Mouse (Mus musculus) embryonic stem cell, embryonic (primary cell): ENCODE results near the gene Hspb7.

Experiments
- CTCF ChIA-PET, 4 experiments: fragments of 300-600 bp in 2 of 4; fragments of 350-600 bp in 2 of 4; sonication (Branson Sonifier 250); formaldehyde crosslinking; loops; one replicate each; lab custom pipeline; 2022; ENCODE audit warnings: inconsistent platforms in 2 of 4; lab: Charles Lee
- POLR2A ChIA-PET, 4 experiments: fragments of 300-600 bp in 2 of 4; fragments of 350-600 bp in 2 of 4; sonication (Branson Sonifier 250); formaldehyde crosslinking; loops; one replicate each; lab custom pipeline; 2022; ENCODE audit warnings: antibody characterized with exemption in 4 of 4, inconsistent platforms in 1 of 4; lab: Charles Lee

Gene Hspb7

GRCm38 (mm10) chr4:141427921-141428320 lies 7.3 kb downstream of the Hspb7 start:
- CTCF ChIA-PET = interaction anchor here (0.6 to 3.5 kb wide), 7 partner anchors 16 to 227 kb away, joined by 3 to 28 read pairs (median 5); no protein-coding TSS in a partner anchor
- POLR2A ChIA-PET = interaction anchor here in 3 of 4 experiments (0.6 to 11.8 kb wide), 38 partner anchors 8 to 322 kb away, joined by 3 to 342 read pairs (median 6); partner anchors contain the start of genes Zbtb17 (in 2 of the 3), Clcnkb (in 1 of the 3), Rsc1a1 (in 1 of the 3) and Srarp (in 1 of the 3)

DNA sequence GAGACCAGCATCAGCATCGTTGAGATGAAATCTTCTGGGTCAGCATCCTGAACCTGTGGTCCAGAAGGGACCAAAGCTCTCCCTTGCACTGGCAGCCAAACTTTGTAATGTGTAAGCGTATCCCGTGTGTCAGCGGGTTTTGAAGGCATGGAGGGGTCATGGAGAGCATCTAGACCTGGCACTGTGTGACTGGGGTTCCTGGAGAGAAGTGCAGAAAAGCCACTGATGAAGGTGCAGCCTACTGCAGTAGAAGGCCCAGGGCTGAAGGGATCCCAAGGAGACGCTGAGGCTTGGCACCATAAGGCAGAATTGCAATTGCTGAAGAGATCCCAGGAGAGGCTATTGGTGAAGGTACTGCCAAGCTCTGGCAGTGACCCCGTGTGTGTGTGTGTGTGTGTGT lies 8.8 kb downstream of the Hspb7 start:
- ChIA-PET CTCF (interaction anchor here (0.5 to 5.0 kb wide), 51 partner anchors 8 to 581 kb away, joined by 3 to 82 read pairs (median 4); partner anchors contain the start of genes Hspb7 (in 3 of the 4) and Zbtb17 (in 1 of the 4)), POLR2A (interaction anchor here (0.6 to 11.8 kb wide), 25 partner anchors 9 to 364 kb away, joined by 3 to 342 read pairs (median 4); partner anchors contain the start of genes Hspb7 (in 2 of the 4), Casp9 (in 1 of the 4) and Zbtb17 (in 1 of the 4))

GRCm38 (mm10) chr4:141429847-141430246 lies 9.3 kb downstream of the Hspb7 start:
- POLR2A ChIA-PET = interaction anchor here (0.6 to 11.8 kb wide), 27 partner anchors 9 to 363 kb away, joined by 3 to 342 read pairs (median 4); partner anchors contain the start of genes Hspb7 (in 2 of the 4), Casp9 (in 1 of the 4) and Zbtb17 (in 1 of the 4)
- CTCF ChIA-PET = interaction anchor here (0.5 to 5.0 kb wide), 61 partner anchors 9 to 581 kb away, joined by 3 to 82 read pairs (median 4); partner anchors contain the start of genes Hspb7 (in 3 of the 4) and Zbtb17 (in 1 of the 4)

- POLR2A ChIA-PET = interaction anchor here in 3 of 4 experiments (0.6 to 9.4 kb wide), 44 partner anchors 8 to 270 kb away, joined by 3 to 90 read pairs (median 6); partner anchors contain the start of genes Clcnka (in 1 of the 3), Clcnkb (in 1 of the 3), Hspb7 (in 1 of the 3) and Zbtb17 (in 1 of the 3)
- CTCF ChIA-PET = interaction anchor here in 3 of 4 experiments (0.5 to 5.0 kb wide), 86 partner anchors 8 to 576 kb away, joined by 3 to 82 read pairs (median 4); partner anchors contain the start of genes Hspb7 (in 2 of the 3), Fblim1 (in 1 of the 3), Tmem82 (in 1 of the 3) and Zbtb17 (in 1 of the 3)
These were observed 10.4 kb downstream of the Hspb7 start for GRCm38 (mm10) chr4:141430997-141431396.

- ChIA-PET POLR2A (interaction anchor here (0.5 to 9.4 kb wide), 80 partner anchors 7 to 843 kb away, joined by 3 to 90 read pairs (median 4); partner anchors contain the start of genes Hspb7 (in 2 of the 4), Zbtb17 (in 2 of the 4), Fam131c (in 1 of the 4) and Spen (in 1 of the 4)), CTCF (interaction anchor here (0.5 to 5.0 kb wide), 29 partner anchors 9 to 265 kb away, joined by 3 to 82 read pairs (median 5); partner anchors contain the start of gene Hspb7 (in 1 of the 4))
These were observed 12.1 kb downstream of the Hspb7 start for GRCm38 (mm10) chr4:141432666-141433065.

DNA sequence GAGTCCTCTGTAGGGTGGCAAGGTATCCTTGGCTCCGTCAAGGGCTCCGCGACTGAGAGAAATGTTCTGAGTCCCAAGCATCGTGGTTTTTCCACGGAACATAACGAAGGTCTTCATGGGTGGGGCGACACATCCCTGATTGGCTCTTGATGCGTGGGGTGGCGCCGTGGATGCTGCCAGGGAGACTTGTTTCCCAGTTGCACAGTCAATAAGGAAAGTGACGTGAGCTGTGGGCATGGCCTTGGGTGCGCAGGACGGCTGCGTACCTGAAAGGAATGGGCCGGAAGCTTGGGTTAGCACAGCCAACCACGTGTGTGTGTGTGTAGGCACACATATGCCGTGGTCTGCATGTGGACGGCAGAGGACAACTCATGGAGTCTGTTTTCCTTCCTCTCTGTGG lies 12.6 kb downstream of the Hspb7 start:
- ChIA-PET POLR2A (interaction anchor here (0.6 to 9.4 kb wide), 70 partner anchors 8 to 636 kb away, joined by 3 to 90 read pairs (median 5); partner anchors contain the start of genes Hspb7 (in 2 of the 4), Zbtb17 (in 2 of the 4) and Spen (in 1 of the 4)), CTCF (interaction anchor here (0.5 to 5.0 kb wide), 26 partner anchors 9 to 266 kb away, joined by 3 to 82 read pairs (median 5); partner anchors contain the start of gene Hspb7 (in 2 of the 4))

- CTCF ChIA-PET = interaction anchor here in 3 of 4 experiments (0.6 to 2.0 kb wide), 9 partner anchors 10 to 269 kb away, joined by 3 to 9 read pairs (median 5); no protein-coding TSS in a partner anchor
- POLR2A ChIA-PET = interaction anchor here in 3 of 4 experiments (0.5 to 9.4 kb wide), 18 partner anchors 7 to 635 kb away, joined by 3 to 90 read pairs (median 5); partner anchors contain the start of gene Zbtb17 (in 2 of the 3)
These were observed 15.4 kb downstream of the Hspb7 start, which contains the start of gene Srarp for GRCm38 (mm10) chr4:141435974-141436373. TSS of gene Srarp (minus strand) at chr4:141436105.

GRCm38 (mm10) chr4:141439083-141439803 lies 18.7 kb downstream of the Hspb7 start:
- CTCF ChIA-PET = interaction anchor here in 3 of 4 experiments (0.6 to 1.7 kb wide), 15 partner anchors 8 to 246 kb away, joined by 3 to 5 read pairs (median 3); partner anchors contain the start of gene Rsc1a1 (in 1 of the 3)
- POLR2A ChIA-PET = interaction anchor here (0.5 to 6.5 kb wide), 35 partner anchors 8 to 631 kb away, joined by 3 to 127 read pairs (median 4); no protein-coding TSS in a partner anchor

- POLR2A ChIA-PET = interaction anchor here (0.5 to 6.5 kb wide), 56 partner anchors 8 to 791 kb away, joined by 3 to 127 read pairs (median 5); partner anchors contain the start of genes Hspb7 (in 1 of the 4) and Srarp (in 1 of the 4)
- CTCF ChIA-PET = interaction anchor here in 3 of 4 experiments (0.5 to 2.7 kb wide), 13 partner anchors 8 to 339 kb away, joined by 3 to 20 read pairs (median 5); no protein-coding TSS in a partner anchor
These were observed 20.3 kb downstream of the Hspb7 start for GRCm38 (mm10) chr4:141440877-141441276.

- ChIA-PET POLR2A (interaction anchor here in 3 of 4 experiments (0.6 to 6.5 kb wide), 15 partner anchors 8 to 627 kb away, joined by 3 to 127 read pairs (median 5); partner anchors contain the start of gene Srarp (in 2 of the 3)), CTCF (interaction anchor here in 2 of 4 experiments (0.5 to 2.1 kb wide), 7 partner anchors 9 to 32 kb away, joined by 3 to 4 read pairs (median 3); no protein-coding TSS in a partner anchor)
These were observed 23.3 kb downstream of the Hspb7 start for GRCm38 (mm10) chr4:141443641-141444429.

GRCm38 (mm10) chr4:141444451-141445327 lies 24.1 kb downstream of the Hspb7 start, which contains the start of gene Zbtb17:
TSS of gene Zbtb17 (plus strand) at chr4:141444654.
- ChIA-PET CTCF (interaction anchor here in 3 of 4 experiments (0.5 to 2.1 kb wide), 9 partner anchors 10 to 294 kb away, joined by 3 to 4 read pairs (median 3); no protein-coding TSS in a partner anchor), POLR2A (interaction anchor here (0.6 to 6.5 kb wide), 21 partner anchors 9 to 153 kb away, joined by 3 to 127 read pairs (median 5); partner anchors contain the start of gene Srarp (in 2 of the 4))

DNA sequence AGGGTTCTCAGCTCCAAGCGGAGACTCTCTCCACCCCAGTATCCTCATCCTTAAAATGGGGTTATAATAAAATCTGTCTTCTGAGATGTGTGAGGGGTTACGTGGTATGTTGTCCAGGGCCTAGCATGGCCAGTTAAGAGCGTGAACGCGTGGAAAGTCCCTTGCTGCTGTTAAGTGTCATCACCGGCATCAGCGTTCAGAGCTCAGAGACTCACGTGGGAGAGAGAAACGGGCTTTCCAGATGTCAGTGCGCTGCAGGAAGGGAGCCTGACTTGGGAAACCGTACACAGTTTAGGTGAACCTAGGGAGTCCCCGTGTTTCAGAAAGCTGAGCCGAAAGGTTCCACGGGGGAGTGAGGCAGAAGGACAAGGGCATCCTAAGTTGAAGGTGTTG lies 24.7 kb downstream of the Hspb7 start:
- POLR2A ChIA-PET = interaction anchor here in 3 of 4 experiments (0.6 to 5.7 kb wide), 13 partner anchors 9 to 126 kb away, joined by 3 to 82 read pairs (median 5); partner anchors contain the start of gene Srarp (in 1 of the 3)
- CTCF ChIA-PET = interaction anchor here in 3 of 4 experiments (0.5 to 2.1 kb wide), 7 partner anchors 11 to 295 kb away, joined by 3 to 4 read pairs (median 3); no protein-coding TSS in a partner anchor

DNA sequence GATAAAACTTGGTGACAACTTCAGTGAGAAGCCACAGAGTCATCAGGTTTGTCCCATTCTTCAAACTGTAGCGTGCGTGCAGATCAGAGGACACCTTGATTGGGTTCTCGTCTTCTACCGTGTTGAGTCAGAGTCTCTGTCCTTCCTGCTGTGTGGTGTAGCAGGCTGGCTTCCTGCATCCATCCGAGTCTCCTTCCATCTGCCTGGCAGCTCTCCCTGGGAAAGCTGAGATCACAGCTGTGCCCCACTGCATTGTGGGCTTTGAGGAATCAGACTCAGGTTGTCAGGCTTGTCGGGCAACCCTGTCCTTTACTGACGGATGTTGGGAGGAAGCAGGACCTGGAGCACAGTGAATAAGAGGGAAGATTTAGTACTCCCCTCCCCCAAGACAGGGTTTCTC lies 25.6 kb downstream of the Hspb7 start:
- ChIA-PET CTCF (interaction anchor here in 3 of 4 experiments (0.5 to 2.7 kb wide), 6 partner anchors 13 to 297 kb away, joined by 3 to 7 read pairs (median 3); no protein-coding TSS in a partner anchor), POLR2A (interaction anchor here in 2 of 4 experiments (0.9 to 5.7 kb wide), 13 partner anchors 8 to 142 kb away, joined by 3 to 82 read pairs (median 5); partner anchors contain the start of gene Srarp (in 1 of the 2))

GRCm38 (mm10) chr4:141451251-141451650 lies 30.7 kb downstream of the Hspb7 start:
- ChIA-PET POLR2A (interaction anchor here in 2 of 4 experiments (0.7 to 1.3 kb wide), 7 partner anchors 10 to 189 kb away, joined by 3 to 6 read pairs (median 4); no protein-coding TSS in a partner anchor), CTCF (interaction anchor here in 1 of 4 experiments (1.2 kb wide), 1 partner anchor 20 kb away, joined by 4 read pairs; no protein-coding TSS in a partner anchor)
